Mouse (Mus musculus) skeletal muscle tissue, adult 2 months (tissue): ENCODE data around the gene Ddc.

Experiments
- DNase-seq: peaks from one replicate; pipeline ENCODE4 v3.0.0-alpha.2; 2012; ENCODE audit warnings: low read depth, low spot score

Ddc gene

GRCm38 (mm10) chr11:11849513-11850311 is 48.2 kb downstream of the Ddc start:
- DNase-seq, result no peak

- DNase-seq, result no peak
Observed at GRCm38 (mm10) chr11:11848467-11848866, 49.5 kb downstream of the Ddc start.

DNA sequence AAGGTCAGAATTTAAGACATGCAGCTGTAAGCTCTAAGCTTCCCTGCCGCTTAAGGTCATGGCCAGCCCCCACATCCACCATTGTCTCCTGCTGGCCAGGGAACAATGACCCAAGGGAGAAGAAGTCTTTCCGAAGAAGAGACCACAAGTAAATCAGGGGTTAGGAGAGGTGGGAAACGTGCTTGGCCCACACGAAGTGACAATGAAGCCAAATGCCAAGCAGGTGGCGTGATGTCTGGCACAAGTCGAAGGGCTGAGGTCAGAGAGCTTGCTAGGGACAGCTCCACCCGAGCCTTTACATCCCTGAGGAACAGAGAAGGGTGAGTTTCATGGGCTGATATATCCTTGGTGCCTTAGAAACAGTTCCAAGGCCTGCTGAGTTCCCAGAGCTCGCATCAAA is 52.9 kb downstream of the Ddc start:
- peak; percentile 82 for DNase-seq

- DNase-seq, result peak; percentile 99
Observed at GRCm38 (mm10) chr11:11844367-11844971, 53.5 kb downstream of the Ddc start.

DNA sequence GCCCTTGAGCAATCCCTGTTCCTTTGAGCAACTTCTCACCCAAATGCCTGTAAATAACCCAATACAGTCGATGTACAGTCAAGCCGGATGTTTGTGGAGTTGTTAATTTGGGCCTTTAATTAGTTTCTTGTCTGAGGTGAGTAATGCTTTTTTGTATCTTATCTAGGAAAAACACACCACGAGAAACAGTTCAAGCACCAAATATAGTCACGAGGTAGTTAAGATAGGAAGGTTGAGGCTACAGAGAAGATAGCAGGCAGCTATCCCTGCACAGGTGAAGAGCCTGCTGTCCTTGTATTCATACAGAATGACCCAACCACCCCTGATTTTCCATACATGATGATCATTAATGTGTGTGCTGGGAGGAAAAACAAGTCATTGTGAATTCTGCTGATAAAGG is 56.4 kb downstream of the Ddc start:
- no peak for DNase-seq

DNA sequence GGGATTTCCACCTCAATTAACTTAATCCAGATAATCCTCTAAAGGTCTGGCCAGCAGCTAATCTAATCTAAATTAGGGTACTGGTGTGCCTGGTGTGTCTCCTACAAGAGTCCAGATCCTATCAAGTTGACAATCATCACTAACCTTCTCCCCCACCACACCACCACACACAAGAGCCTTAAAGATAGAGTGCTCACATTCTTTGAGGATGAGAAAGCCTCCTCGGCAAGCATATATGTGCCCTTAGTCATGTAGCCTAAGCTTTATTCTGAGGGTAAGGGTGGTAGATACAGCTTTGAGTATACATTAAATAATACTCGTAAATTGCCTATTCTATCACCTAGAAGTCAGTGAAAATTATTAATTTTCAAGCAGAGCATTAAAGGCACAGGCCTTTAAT is 57.2 kb downstream of the Ddc start:
- no peak for DNase-seq

- no peak for DNase-seq
Observed at GRCm38 (mm10) chr11:11839874-11840273, 58.1 kb downstream of the Ddc start.

DNA sequence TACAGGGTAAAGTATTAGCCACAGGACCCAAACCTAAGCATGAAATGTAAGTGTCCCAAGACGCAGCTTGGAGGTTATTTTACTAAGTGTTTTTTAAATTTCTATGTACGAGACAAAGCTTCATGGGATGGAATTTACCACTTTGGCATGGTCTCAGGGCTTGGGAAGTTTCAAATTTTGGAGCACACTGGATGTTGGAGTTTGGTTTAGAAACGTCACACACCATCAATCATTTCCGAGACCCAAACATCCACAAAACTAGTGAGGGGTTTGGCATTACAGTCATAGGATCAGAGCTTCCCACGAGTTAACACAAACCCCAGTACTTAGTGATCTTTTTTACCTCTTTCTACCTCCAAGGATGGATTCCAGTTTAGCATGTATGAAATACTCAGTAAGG is 60.6 kb downstream of the Ddc start:
- DNase-seq, result no peak

- no peak for DNase-seq
Observed at GRCm38 (mm10) chr11:11836713-11837370, 61.1 kb downstream of the Ddc start.

- no peak for DNase-seq
Observed at GRCm38 (mm10) chr11:11836262-11836661, 61.7 kb downstream of the Ddc start.

GRCm38 (mm10) chr11:11835791-11836190 is 62.2 kb downstream of the Ddc start:
- DNase-seq, result no peak

GRCm38 (mm10) chr11:11835361-11835760 is 62.6 kb downstream of the Ddc start:
- DNase-seq, result no peak

- no peak for DNase-seq
Observed at GRCm38 (mm10) chr11:11833100-11833499, 64.8 kb downstream of the Ddc start.

DNA sequence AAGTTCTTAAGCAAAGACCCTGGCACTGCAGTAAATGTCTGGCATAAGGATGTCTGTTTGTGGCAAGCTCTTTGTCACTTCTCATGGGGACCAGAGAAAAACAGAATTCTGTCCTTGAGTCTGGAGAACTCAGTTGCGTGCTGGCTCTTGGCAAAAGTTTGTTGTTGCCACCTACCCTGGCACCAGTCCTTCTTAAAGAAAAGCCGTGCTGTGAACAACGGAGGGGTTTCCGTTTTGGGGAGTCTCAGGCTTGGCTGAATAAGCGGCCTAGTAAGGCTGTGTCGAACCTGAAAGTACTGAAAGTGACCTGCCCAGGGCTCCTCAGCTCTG is 65.2 kb downstream of the Ddc start:
- no peak for DNase-seq

DNA sequence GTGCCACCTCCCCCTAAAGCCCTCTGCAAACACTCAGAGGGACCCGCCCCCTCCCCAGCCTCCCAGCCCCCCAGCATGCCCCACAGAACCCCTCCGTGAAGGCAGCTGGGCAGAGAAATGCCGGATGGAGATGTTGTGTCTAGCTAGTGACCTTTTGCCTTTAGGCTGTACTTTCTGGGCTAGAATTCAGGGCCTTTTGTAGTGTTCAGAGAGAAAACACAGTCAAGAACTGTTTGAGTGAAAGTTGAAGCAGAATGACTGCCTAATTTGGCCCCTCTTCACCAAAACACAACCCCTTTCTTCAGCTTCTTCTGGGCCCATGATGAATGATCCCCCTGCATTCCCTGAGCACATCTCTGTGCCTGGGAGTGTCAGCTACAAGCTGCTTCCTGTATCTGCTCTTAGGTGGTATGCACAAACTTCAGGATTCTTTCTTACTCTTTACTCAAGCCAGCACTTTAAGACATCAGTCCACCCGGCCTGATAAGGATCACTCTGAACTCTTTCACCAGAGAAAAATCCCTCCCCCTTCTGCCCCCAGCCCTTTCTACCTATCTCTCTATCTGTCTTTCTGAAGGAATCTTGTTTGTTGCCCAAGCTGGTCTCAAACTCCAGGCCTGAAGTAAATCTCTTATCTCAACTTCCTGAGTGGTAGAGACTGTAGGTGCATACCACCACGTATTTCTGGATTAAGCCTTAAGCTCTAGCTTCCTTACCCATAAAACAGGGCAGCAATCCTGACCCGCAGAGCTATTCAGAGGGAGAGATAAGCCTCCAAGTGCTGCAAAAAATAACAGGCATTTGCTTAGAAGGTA is 65.8 kb downstream of the Ddc start:
- no peak for DNase-seq

GRCm38 (mm10) chr11:11831526-11831925 is 66.4 kb downstream of the Ddc start:
- no peak for DNase-seq

- no peak for DNase-seq
Observed at GRCm38 (mm10) chr11:11830884-11831495, 67.0 kb downstream of the Ddc start.

DNA sequence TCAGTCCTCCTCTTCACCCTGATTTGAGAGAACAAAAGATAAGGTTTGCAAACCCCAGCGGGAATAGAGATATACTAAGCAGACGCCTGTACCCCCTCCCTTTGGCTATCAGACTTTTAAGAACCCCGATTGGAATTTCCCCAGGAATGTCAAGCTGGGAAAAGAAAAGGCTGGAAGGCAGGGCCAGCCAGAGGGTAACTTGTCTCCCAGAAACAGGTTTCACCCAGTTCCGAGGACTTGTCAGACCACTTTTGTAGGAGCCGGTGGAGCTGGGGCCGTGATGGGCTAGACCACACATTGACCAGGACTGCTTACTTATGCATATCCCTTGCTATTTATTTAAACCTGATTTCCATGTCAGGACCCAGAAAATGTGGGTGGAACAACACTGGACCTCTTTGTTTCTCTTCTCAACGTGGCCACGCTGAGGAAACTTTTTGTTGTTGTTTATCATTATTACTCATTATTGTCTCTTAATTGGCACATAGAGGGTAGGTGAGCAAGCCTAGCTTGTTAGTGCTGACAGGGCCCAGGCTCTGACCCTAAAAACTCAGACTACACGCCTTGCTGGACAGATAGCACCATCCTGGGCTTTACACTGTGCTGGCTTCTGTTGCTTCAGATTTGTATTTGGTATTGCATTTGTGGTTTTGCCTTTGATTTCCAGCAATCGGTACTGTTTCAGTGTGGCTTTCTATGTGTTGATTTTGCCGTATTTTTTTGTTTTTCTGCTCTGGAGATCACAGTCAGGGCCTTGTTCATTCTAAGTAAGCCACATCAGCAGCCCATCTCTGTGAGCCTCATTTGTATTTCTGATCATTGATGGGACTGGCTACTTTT is 68.6 kb downstream of the Ddc start:
- DNase-seq, result no peak

DNA sequence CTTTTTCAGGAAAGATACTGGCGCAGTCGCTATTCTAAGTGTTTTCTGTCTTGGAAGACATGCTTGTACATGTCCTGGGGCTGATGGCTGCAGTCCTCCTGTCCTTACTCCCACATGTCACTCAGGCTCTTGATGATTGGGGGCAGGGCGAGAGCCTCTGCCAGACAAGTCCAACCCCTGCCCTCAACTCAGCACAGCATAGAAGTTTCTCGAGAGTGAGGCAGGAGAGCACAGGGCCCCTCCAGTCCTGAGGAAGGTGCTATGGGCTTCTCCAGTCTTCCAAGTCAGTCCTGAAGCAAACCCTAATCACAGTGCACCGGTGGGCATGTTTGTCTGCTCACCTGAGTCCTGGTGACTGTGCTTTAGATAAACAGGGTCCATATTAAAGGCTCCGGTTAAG is 69.2 kb downstream of the Ddc start:
- no peak for DNase-seq

- no peak for DNase-seq
Observed at GRCm38 (mm10) chr11:11828251-11828650, 69.7 kb downstream of the Ddc start.

DNA sequence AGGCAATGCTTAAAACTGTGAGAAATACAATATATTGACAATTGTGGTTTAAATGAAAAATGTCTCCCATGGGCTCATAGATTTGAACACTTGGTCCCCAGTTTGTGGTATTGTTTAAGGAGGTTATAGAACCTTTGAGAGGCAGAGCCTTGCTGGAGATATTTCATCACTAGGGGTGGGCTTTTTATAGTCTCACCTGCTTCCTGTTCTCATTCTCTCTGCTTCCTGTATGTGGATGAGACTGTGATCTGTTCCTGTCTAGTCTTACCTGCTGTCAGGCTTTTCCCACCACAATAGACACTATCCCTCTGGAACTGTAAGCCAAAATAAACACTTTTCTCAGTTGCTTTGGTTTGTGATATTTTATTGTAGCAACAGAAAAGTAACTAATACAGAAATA is 71.5 kb downstream of the Ddc start:
- DNase-seq, result no peak
